Mouse (Mus musculus) forelimb bud, embryonic 11.5 days (tissue): ENCODE measurements around the gene Tns4.

Experiments
- DNase-seq: peaks from one replicate; pipeline ENCODE4 v3.0.0-alpha.2; 2012; ENCODE audit warnings: low read depth, low spot score

Tns4 gene

DNA sequence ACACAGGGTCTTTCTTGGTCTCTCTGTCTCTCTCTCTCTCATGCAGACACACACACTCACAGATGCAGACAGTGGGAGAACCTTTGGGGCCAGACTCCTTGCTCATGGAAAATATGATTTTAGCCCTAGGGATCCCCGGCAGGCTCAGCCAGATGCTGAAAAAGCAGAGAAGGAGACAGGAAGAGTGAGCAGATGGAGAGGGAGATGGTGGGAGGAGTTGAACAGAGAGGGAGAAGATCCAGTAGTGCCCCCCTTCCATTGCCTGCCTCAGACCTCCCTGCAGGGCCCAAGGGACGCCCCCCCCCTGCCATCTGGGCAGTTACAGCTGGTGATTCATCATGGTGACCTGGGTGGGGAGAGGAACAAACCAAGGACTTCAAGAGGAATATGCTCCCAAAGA lies 41.5 kb downstream of the Tns4 start:
- DNase-seq, result no peak

GRCm38 (mm10) chr11:99047120-99047519 lies 42.0 kb downstream of the Tns4 start:
- DNase-seq, result peak; percentile 75

GRCm38 (mm10) chr11:99045159-99045889 lies 43.8 kb downstream of the Tns4 start:
- DNase-seq, result no peak

DNA sequence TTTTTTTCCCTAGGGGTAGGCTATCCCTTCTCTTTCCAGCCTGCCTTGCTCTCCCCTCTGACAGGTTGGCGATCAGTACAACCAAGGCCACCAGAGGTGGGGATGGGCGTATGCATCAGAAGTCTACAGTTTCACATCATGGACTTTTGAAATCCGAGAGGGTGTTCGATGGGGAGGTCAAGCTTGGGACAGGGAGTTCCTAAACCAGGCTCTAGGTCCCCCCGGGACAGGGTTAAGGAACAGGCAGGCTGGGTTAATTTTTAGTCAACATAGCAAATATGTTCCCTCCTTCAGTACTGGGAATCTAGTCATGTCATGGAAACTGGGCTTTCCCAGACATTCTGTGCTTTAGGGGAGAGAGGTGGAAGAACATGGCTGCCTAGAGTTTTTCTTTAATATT lies 44.8 kb downstream of the Tns4 start:
- no peak for DNase-seq

DNA sequence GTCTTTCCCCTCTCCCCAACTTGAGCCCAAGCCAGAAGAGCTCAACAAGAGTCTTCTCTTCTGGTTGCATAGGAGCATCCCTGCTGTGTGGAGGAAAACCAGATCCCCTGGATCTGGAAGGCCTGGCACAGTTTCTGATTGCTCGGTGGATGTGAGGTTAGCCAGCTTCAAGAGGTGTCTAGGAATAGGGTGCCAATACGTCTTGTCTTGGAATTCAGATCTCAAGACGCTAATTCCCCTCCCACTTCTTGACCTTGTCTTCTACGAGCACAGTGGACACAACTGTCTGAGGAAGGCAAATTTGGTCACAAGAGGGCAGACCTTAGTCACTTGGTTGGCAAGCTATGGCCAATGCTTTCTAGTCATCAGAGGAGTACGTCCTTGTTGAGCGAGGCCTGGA lies 45.5 kb downstream of the Tns4 start:
- DNase-seq, result no peak

GRCm38 (mm10) chr11:99042834-99043431 lies 46.2 kb downstream of the Tns4 start:
- DNase-seq, result no peak

GRCm38 (mm10) chr11:99041841-99042780 lies 47.0 kb downstream of the Tns4 start:
- DNase-seq, result no peak

GRCm38 (mm10) chr11:99041051-99041729 lies 47.9 kb downstream of the Tns4 start, which contains the start of gene Igfbp4:
TSS of gene Igfbp4 (plus strand) at chr11:99041244.
- DNase-seq, result peak; percentile 81

- DNase-seq, result peak; percentile 72
Measured at GRCm38 (mm10) chr11:99040346-99040974, 48.6 kb downstream of the Tns4 start.

GRCm38 (mm10) chr11:99039782-99040181 lies 49.3 kb downstream of the Tns4 start:
- DNase-seq, result peak; percentile 96

- DNase-seq, result no peak
Measured at GRCm38 (mm10) chr11:99036254-99036653, 52.9 kb downstream of the Tns4 start.

- DNase-seq, result no peak
Measured at GRCm38 (mm10) chr11:99035350-99035749, 53.8 kb downstream of the Tns4 start.

DNA sequence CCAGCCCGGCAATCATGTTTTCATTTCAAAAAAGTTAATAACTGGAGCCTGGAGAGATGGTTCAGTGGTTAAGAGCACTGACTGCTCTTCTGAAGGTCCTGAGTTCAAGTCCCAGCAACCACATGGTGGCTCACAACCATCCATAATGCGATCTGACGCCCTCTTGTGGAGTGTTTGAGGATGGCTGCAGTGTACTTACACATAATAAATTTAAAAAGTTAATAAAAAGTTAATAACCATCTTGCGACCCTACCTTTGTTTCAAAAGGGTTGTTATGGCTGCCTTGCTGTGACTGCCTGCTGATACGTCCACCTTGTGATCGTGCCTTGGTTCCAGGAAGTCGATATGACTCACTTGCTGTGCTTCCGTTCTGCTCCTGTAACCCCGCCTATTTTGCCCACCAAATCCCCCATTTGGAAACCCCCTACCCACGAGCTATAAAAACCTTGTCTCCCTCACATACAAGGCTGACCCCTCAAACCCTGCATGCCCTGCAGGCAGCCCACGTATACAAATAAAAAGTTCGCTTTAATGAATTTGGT lies 62.1 kb downstream of the Tns4 start:
- no peak for DNase-seq

- no peak for DNase-seq
Measured at GRCm38 (mm10) chr11:99025878-99026277, 63.2 kb downstream of the Tns4 start.

- no peak for DNase-seq
Measured at GRCm38 (mm10) chr11:99024468-99025134, 64.5 kb downstream of the Tns4 start.

- peak; percentile 100 for DNase-seq
Measured at GRCm38 (mm10) chr11:99023500-99024467, 65.3 kb downstream of the Tns4 start, which contains the start of gene Top2a. TSS of gene Top2a (minus strand) at chr11:99024189.

DNA sequence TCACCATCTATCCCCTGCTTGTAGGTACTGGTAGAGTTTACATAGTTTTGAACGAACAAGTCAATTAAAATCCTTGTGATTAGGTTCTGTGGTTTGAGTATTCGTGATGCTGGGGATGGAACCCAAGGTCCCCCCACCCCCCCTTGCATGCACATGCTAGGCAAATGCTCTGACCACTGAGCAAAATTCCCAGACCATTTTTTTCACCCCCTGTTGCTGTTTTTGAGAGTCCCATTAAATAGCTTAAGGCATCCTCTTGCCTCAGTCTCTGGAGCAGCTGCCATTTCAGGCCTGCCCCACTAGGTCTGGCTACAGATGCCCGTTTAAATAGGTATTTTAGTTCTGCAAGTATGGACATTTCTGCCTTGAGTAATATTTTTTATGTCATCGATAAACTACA lies 66.0 kb downstream of the Tns4 start:
- DNase-seq, result no peak

DNA sequence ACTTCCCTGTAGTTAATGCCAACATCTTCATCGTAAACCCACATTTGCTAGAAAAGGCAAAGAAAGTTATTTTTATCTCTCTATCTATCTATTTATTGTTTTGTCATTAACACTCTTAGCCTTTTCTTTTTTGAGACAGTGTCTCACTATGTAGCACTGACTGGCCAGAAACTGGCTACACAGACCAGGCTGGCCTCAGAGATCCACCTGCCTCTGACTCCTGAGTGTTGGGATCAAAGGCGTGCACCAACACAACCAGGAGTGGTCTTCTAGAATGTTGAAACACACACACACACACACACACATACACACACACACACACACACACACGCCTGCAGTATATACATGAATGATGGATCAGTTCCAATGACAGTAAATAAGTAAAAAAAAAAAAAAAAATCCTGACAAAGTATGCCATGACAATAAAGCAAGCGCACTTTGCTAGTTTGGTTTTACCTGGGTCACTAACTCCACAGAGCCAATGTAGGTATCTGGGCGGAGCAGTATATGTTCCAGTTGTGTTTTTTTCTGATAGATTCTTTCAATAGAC lies 66.6 kb downstream of the Tns4 start:
- DNase-seq, result no peak

- DNase-seq, result no peak
Measured at GRCm38 (mm10) chr11:99019844-99020243, 69.3 kb downstream of the Tns4 start.
